Mouse (Mus musculus) kidney, embryonic 15.5 days (tissue): ENCODE data around the gene Thap8. TPM values are rescaled to one million over a fixed set of nuclear protein-coding genes. Genes with fewer than 3 reads are reported as not detected.

Source experiments
- ATAC-seq: fragments of 200-750 bp; cut with Nextera tagmentation; replicated peaks from 2 replicates; pipeline ENCODE4 v1.8.0; 2017; ENCODE audit warnings: moderate TSS enrichment; ENCODE audit not compliant: low FRiP score
- H3K27ac ChIP-seq: fragments of 300-500 bp; sonication (generic); 2 replicates; pipeline ENCODE4 v1.5.1; 2015; ENCODE audit warnings: mild to moderate bottlenecking, inconsistent platforms
- H3K27me3 ChIP-seq: fragments of 300-500 bp; sonication (generic); 2 replicates; pipeline ENCODE4 v1.6.1; 2015; ENCODE audit warnings: inconsistent platforms
- H3K36me3 ChIP-seq: fragments of 300-500 bp; sonication (generic); 2 replicates; pipeline ENCODE4 v1.6.1; 2015; ENCODE audit warnings: inconsistent platforms
- H3K4me1 ChIP-seq: fragments of 300-500 bp; sonication (generic); 2 replicates; pipeline ENCODE4 v1.6.1; 2015; ENCODE audit warnings: inconsistent platforms
- H3K4me2 ChIP-seq: fragments of 300-500 bp; sonication (generic); 2 replicates; pipeline ENCODE4 v1.6.1; 2015; ENCODE audit warnings: moderate library complexity, mild to moderate bottlenecking, inconsistent platforms
- H3K4me3 ChIP-seq: fragments of 300-500 bp; sonication (generic); replicated peaks from 2 replicates; pipeline ENCODE4 v1.5.1; 2015; ENCODE audit warnings: mild to moderate bottlenecking, inconsistent platforms
- H3K9ac ChIP-seq: fragments of 300-500 bp; sonication (generic); 2 replicates; pipeline ENCODE4 v1.6.1; 2015; ENCODE audit warnings: mild to moderate bottlenecking, inconsistent platforms
- H3K9me3 ChIP-seq: fragments of 300-500 bp; sonication (generic); replicated peaks from 2 replicates; pipeline ENCODE4 v1.6.1; 2016; ENCODE audit warnings: inconsistent platforms
- WGBS: fragments of 180-500 bp; shearing (Covaris S2); methylation state at CpG from one replicate; pipeline ENCODE4 v1.1.7; 2015; ENCODE audit warnings: mixed read lengths; 5-methylcytosine and 5-hydroxymethylcytosine counted together
- polyA plus RNA-seq: library from polyadenylated mRNA; unstranded; fragments of >200 nt; fragmentation: Nextera tagmentation; extraction: Ambion mirVana; gene quantifications from 2 replicates; pipeline ENCODE4 v1.2.1, GENCODE M21; 2015

Thap8 gene
- polyA plus RNA-seq, 1 experiment from 2014 or later: 0.61 TPM

GRCm38 (mm10) chr7:30289071-30289713, 9.3 kb downstream of the Thap8 start:
- no peak overlapping the region for H3K9ac ChIP-seq
- 68% methylated on average over 7 of the region's 7 CpGs for WGBS
- no peak for ATAC-seq
- H3K27ac ChIP-seq: no peak overlapping the region
- peaks cover 22% of the 10 kb centered on the region for H3K4me1 ChIP-seq
- H3K9me3 ChIP-seq: no peaks in the 10 kb centered on the region
- no peak overlapping the region for H3K4me2 ChIP-seq
- no peak overlapping the region for H3K4me3 ChIP-seq
- peaks cover 5% of the 10 kb centered on the region; the same call in 1 of the 2 replicates for H3K36me3 ChIP-seq
- no peaks in the 10 kb centered on the region for H3K27me3 ChIP-seq

- H3K27ac ChIP-seq: no peak overlapping the region
- H3K4me3 ChIP-seq: no peak overlapping the region
- H3K27me3 ChIP-seq: no peaks in the 10 kb centered on the region
- H3K4me1 ChIP-seq: peaks cover 22% of the 10 kb centered on the region
- peaks cover 11% of the 10 kb centered on the region for H3K36me3 ChIP-seq
- H3K4me2 ChIP-seq: no peak overlapping the region
- ATAC-seq: 0 out of 2 replicates have a peak, but pooled peaks have one; percentile 20
- WGBS: 57% methylated on average over 10 of the region's 10 CpGs
- no peak overlapping the region for H3K9ac ChIP-seq
- H3K9me3 ChIP-seq: no peaks in the 10 kb centered on the region
Observed at GRCm38 (mm10) chr7:30289714-30290399, 10.0 kb downstream of the Thap8 start.

- WGBS: 8% methylated on average over 35 of the region's 35 CpGs
- Histone ChIP-seq H3K4me2 (peak within 1 kb of the TSS; percentile 79), H3K27me3 (no peaks in the 10 kb centered on the region), H3K9me3 (no peaks in the 10 kb centered on the region), H3K36me3 (peaks cover 23% of the 10 kb centered on the region), H3K27ac (peak within 1 kb of the TSS; percentile 71), H3K9ac (peak within 1 kb of the TSS; percentile 84), H3K4me1 (peaks cover 22% of the 10 kb centered on the region), H3K4me3 (peak within 1 kb of the TSS; percentile 79)
- peak; percentile 85 for ATAC-seq
Observed at GRCm38 (mm10) chr7:30291215-30292131, 11.6 kb downstream of the Thap8 start, which contains the start of gene Clip3. Clip3 (plus strand) TSS chr7:30291728.

- Histone ChIP-seq H3K4me3 (no peak overlapping the region), H3K4me2 (no peak overlapping the region), H3K36me3 (peaks cover 45% of the 10 kb centered on the region), H3K4me1 (peaks cover 22% of the 10 kb centered on the region), H3K9ac (no peak overlapping the region), H3K27ac (no peak overlapping the region), H3K27me3 (no peaks in the 10 kb centered on the region), H3K9me3 (no peaks in the 10 kb centered on the region)
- 83% methylated on average over 13 of the region's 13 CpGs for WGBS
- no peak for ATAC-seq
Observed at GRCm38 (mm10) chr7:30293795-30294194, 13.9 kb downstream of the Thap8 start.

GRCm38 (mm10) chr7:30294296-30294695, 14.4 kb downstream of the Thap8 start:
- no peak overlapping the region for H3K9ac ChIP-seq
- no peaks in the 10 kb centered on the region for H3K27me3 ChIP-seq
- no peak overlapping the region for H3K27ac ChIP-seq
- no peak overlapping the region for H3K4me3 ChIP-seq
- H3K4me2 ChIP-seq: no peak overlapping the region
- 79% methylated on average over 5 of the region's 5 CpGs for whole genome bisulfite sequencing
- no peaks in the 10 kb centered on the region for H3K9me3 ChIP-seq
- ATAC-seq: no peak
- peaks cover 50% of the 10 kb centered on the region for H3K36me3 ChIP-seq
- peaks cover 22% of the 10 kb centered on the region for H3K4me1 ChIP-seq

- Histone ChIP-seq H3K4me3 (no peak overlapping the region), H3K9me3 (no peaks in the 10 kb centered on the region), H3K27me3 (no peaks in the 10 kb centered on the region), H3K9ac (no peak overlapping the region), H3K4me1 (peaks cover 22% of the 10 kb centered on the region), H3K27ac (no peak overlapping the region), H3K4me2 (no peak overlapping the region), H3K36me3 (peaks cover 58% of the 10 kb centered on the region)
- WGBS: 53% methylated on average over 10 of the region's 10 CpGs
- no peak for ATAC-seq
Observed at GRCm38 (mm10) chr7:30295103-30295502, 15.2 kb downstream of the Thap8 start.

- Histone ChIP-seq H3K9ac (no peak overlapping the region), H3K36me3 (peaks cover 71% of the 10 kb centered on the region), H3K4me3 (no peak overlapping the region), H3K27me3 (no peaks in the 10 kb centered on the region), H3K4me2 (no peak overlapping the region), H3K9me3 (no peaks in the 10 kb centered on the region), H3K4me1 (peaks cover 11% of the 10 kb centered on the region), H3K27ac (no peak overlapping the region)
- no peak for ATAC-seq
- 94% methylated on average over 15 of the region's 15 CpGs for WGBS
Observed at GRCm38 (mm10) chr7:30296816-30297215, 16.9 kb downstream of the Thap8 start.

GRCm38 (mm10) chr7:30297266-30297665, 17.4 kb downstream of the Thap8 start:
- WGBS: 88% methylated on average over 16 of the region's 16 CpGs
- ATAC-seq: no peak
- Histone ChIP-seq H3K4me3 (no peak overlapping the region), H3K4me1 (peaks cover 6% of the 10 kb centered on the region), H3K9ac (no peak overlapping the region), H3K27ac (no peak overlapping the region), H3K27me3 (no peaks in the 10 kb centered on the region), H3K4me2 (no peak overlapping the region), H3K9me3 (no peaks in the 10 kb centered on the region), H3K36me3 (peaks cover 76% of the 10 kb centered on the region)

GRCm38 (mm10) chr7:30300914-30301313, 21.0 kb downstream of the Thap8 start:
- H3K36me3 ChIP-seq: peaks cover 83% of the 10 kb centered on the region
- no peak overlapping the region for H3K27ac ChIP-seq
- H3K27me3 ChIP-seq: no peaks in the 10 kb centered on the region
- no peak overlapping the region for H3K4me2 ChIP-seq
- 47% methylated on average over 3 of the region's 3 CpGs for WGBS
- no peaks in the 10 kb centered on the region for H3K4me1 ChIP-seq
- no peak for ATAC-seq
- no peak overlapping the region for H3K4me3 ChIP-seq
- no peaks in the 10 kb centered on the region for H3K9me3 ChIP-seq
- no peak overlapping the region for H3K9ac ChIP-seq

GRCm38 (mm10) chr7:30306083-30306779, 26.3 kb downstream of the Thap8 start:
- Histone ChIP-seq H3K9ac (no peak overlapping the region), H3K27ac (no peak overlapping the region), H3K36me3 (peaks cover 62% of the 10 kb centered on the region), H3K27me3 (no peaks in the 10 kb centered on the region), H3K4me2 (no peak overlapping the region), H3K4me1 (peaks cover 20% of the 10 kb centered on the region), H3K9me3 (no peaks in the 10 kb centered on the region), H3K4me3 (no peak overlapping the region)
- 90% methylated on average over 16 of the region's 16 CpGs for WGBS
- ATAC-seq: no peak
